Mouse (Mus musculus): ENCODE results near the gene Ptx4.

DNA sequence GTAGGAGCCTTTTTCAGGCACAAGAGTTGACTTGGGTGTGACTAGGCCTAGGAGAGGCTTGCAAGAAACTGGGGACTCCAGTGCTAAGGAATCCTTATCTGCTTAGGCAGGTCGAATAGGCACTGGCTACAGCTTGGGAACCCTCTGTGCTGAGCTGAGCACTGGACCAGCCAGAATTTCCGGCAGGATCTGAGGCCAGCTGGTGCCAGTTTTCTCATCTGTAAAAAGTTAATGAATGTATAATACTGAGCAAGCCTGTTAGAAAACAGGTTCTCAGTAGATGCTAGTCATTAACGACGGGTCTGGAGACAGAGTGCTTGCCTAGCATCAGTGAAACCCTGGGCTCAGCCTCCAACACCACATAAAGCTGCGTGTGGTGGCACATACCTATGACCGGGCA is 15.1 kb downstream of the Ptx4 start:
- TF ChIP-seq EP300 (IDR thresholded peaks at IDR 0.05; ENCODE audit: low read depth) (no peak), CTCF (IDR thresholded peaks at IDR 0.05; ENCODE audit: low read depth) (no peak)
